Comparison of ENCODE assay signal across 8 mouse cellular contexts in the genomic region with DNA sequence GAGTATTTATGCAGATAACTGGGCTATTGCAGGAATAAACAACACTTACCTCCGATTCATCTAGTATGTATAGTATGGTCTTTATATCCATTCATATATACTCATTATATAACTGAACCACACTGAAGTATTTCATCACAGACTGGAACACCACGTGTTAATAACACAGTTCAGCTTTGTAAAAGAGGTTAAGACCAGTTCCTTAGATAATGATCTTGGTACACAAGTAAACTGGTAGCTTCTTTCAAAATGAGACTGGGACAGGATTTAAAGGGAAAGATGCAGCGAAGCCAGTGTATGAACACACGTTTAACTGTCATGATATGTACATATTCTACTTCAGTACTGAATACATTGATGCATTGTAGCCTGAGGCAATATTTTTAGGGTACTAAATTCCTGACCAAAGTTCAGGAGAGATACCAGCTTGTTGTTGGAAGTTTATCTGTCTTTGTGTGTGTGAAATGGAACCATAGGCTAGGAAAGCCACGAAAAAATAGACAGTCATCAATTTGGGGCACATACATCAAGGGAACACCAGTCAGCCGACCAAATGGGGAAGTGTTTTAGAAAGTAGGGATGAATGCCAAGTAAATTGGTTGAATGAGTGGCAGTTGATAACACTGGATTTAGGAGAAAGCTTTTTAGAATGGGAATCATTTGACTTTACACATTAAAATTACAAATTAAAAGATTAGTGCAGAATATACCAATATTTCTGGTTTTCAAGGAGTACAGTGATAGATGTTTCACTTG. TPM values are rescaled to one million over a fixed set of nuclear protein-coding genes. Genes with fewer than 3 reads are reported as not detected.
DNase-seq lines count a peak whose midpoint lies in the region; ATAC-seq lines count a peak whose summit lies in the region.

No protein-coding gene starts in this region.

- peaks cover 27% of the 10 kb centered on the region for H3K36me3 ChIP-seq in megakaryocyte, embryonic 14.5 days (replicated peaks; ENCODE audit: low read length)
- H3K36me3 ChIP-seq in embryonic facial prominence, embryonic 12.5 days = peaks cover 2% of the 10 kb centered on the region; the same call in 1 of the 2 replicates
- H3K36me3 ChIP-seq in limb, embryonic 11.5 days (ENCODE audit: control insufficient read depth, insufficient read depth, low read length) = no peaks in the 10 kb centered on the region
- no peaks in the 10 kb centered on the region for H3K36me3 ChIP-seq in stomach, embryonic 15.5 days

- no peak for DNase-seq in limb, embryonic 11.5 days (ENCODE audit: low spot score)
- no peak for DNase-seq in T-cell, adult 2 months (ENCODE audit: low spot score)
- no peak for DNase-seq in adrenal gland, adult 18-20 months (ENCODE audit: low spot score in 2 of 2)
- DNase-seq in spleen, postnatal 10 days (ENCODE audit: low spot score in 2 of 2) = no peak

- no peaks in the 10 kb centered on the region for H3K27me3 ChIP-seq in megakaryocyte, embryonic 14.5 days (replicated peaks)
- no peaks in the 10 kb centered on the region for H3K27me3 ChIP-seq in embryonic facial prominence, embryonic 12.5 days
- H3K27me3 ChIP-seq in limb, embryonic 11.5 days (ENCODE audit: control insufficient read depth, insufficient read depth, low read length) = no peaks in the 10 kb centered on the region
- H3K27me3 ChIP-seq in stomach, embryonic 15.5 days (replicated peaks) = no peaks in the 10 kb centered on the region

- no peaks in the 10 kb centered on the region for H3K9me3 ChIP-seq in megakaryocyte, embryonic 14.5 days
- no peaks in the 10 kb centered on the region for H3K9me3 ChIP-seq in embryonic facial prominence, embryonic 12.5 days
- no peaks in the 10 kb centered on the region for H3K9me3 ChIP-seq in limb, embryonic 11.5 days (ENCODE audit: control insufficient read depth, low read length)
- H3K9me3 ChIP-seq in stomach, embryonic 15.5 days = no peaks in the 10 kb centered on the region

- peak overlapping the region; percentile 95 for H3K9ac ChIP-seq in embryonic facial prominence, embryonic 12.5 days
- peak overlapping the region; percentile 93 for H3K9ac ChIP-seq in limb, embryonic 11.5 days (ENCODE audit: low read length)
- H3K9ac ChIP-seq in stomach, embryonic 15.5 days = peak overlapping the region; percentile 94; the same call in 1 of the 2 replicates

- no peak overlapping the region for H3K27ac ChIP-seq in embryonic facial prominence, embryonic 12.5 days
- no peak overlapping the region for H3K27ac ChIP-seq in limb, embryonic 11.5 days (replicated peaks; ENCODE audit: low read depth, low read length)
- H3K27ac ChIP-seq in stomach, embryonic 15.5 days = no peak overlapping the region

- peak overlapping the region; percentile 98 for H3K4me3 ChIP-seq in megakaryocyte, embryonic 14.5 days (replicated peaks)
- H3K4me3 ChIP-seq in embryonic facial prominence, embryonic 12.5 days = peak overlapping the region; percentile 87
- peak overlapping the region; percentile 84 for H3K4me3 ChIP-seq in limb, embryonic 11.5 days (ENCODE audit: low read depth, low read length)
- peak overlapping the region; percentile 90 for H3K4me3 ChIP-seq in stomach, embryonic 15.5 days (replicated peaks)

- 50% methylated on average over 6 of the region's 6 CpGs for WGBS in embryonic facial prominence, embryonic 12.5 days
- 48% methylated on average over 6 of the region's 6 CpGs for WGBS in limb, embryonic 11.5 days
- 29% methylated on average over 6 of the region's 6 CpGs for WGBS in stomach, embryonic 15.5 days

- ATAC-seq in megakaryocyte, adult 5-6 weeks (ENCODE audit: poor library complexity, severe bottlenecking) = no peak
- ATAC-seq in embryonic facial prominence, embryonic 12.5 days (ENCODE audit: insufficient number of reproducible peaks, insufficient read depth, low FRiP score, low TSS enrichment) = no peak
- ATAC-seq in limb, embryonic 11.5 days (ENCODE audit: insufficient number of reproducible peaks, low FRiP score, low TSS enrichment, low read depth) = no peak
- no peak for ATAC-seq in stomach, embryonic 15.5 days (ENCODE audit: insufficient read depth, low FRiP score, low read depth)

- peaks cover 14% of the 10 kb centered on the region for H3K4me1 ChIP-seq in megakaryocyte, embryonic 14.5 days
- H3K4me1 ChIP-seq in embryonic facial prominence, embryonic 12.5 days = peaks cover 13% of the 10 kb centered on the region
- H3K4me1 ChIP-seq in limb, embryonic 11.5 days (ENCODE audit: control insufficient read depth, insufficient read depth, low read length) = peaks cover 4% of the 10 kb centered on the region; the same call in 1 of the 2 replicates
- peaks cover 2% of the 10 kb centered on the region for H3K4me1 ChIP-seq in stomach, embryonic 15.5 days

- H3K4me2 ChIP-seq in embryonic facial prominence, embryonic 12.5 days (replicated peaks) = peak overlapping the region; percentile 65
- peak overlapping the region; percentile 60 for H3K4me2 ChIP-seq in limb, embryonic 11.5 days (ENCODE audit: low read depth, severe bottlenecking)
- peak overlapping the region; percentile 49 for H3K4me2 ChIP-seq in stomach, embryonic 15.5 days

RNA-seq across cellular contexts. Expression of gene Chordc1, which starts 1.3 kb away (rescaled TPM):
- polyA plus RNA-seq in megakaryocyte, embryonic 14.5 days (2012; ENCODE audit: insufficient read depth, low replicate concordance) = 4.0 TPM in 1 of 2 replicates, not detected in the other
- 28.7 and 31.1 TPM in 2 replicates for total RNA-seq in megakaryocyte, adult 5-6 weeks (2015)
- 59.0 and 65.2 TPM in 2 replicates for total RNA-seq in megakaryocyte, adult 5-6 weeks (2017)
- 131 and 139 TPM in 2 replicates for polyA plus RNA-seq in embryonic facial prominence, embryonic 12.5 days (2016; fragmentation: Nextera tagmentation; extraction: Ambion mirVana)
- polyA plus RNA-seq in limb, embryonic 11.5 days (2014; fragmentation: Nextera tagmentation; extraction: Ambion mirVana) = 141 and 145 TPM in 2 replicates
- 98.3 and 98.8 TPM in 2 replicates for polyA plus RNA-seq in stomach, embryonic 15.5 days (2015; fragmentation: Nextera tagmentation; extraction: Ambion mirVana)
- 100 to 1,000 TPM; 159 to 185 TPM for total RNA-seq in adrenal gland, adult 18-20 months (2021)

Comparison
In these comparisons a context has a peak if more than half of its experiments do, and no peak if none do; other contexts are left out.
1. RNA of gene Chordc1, which starts 1.3 kb away (polyA plus RNA-seq): 141 to 145 TPM in limb, embryonic 11.5 days, 131 to 139 TPM in embryonic facial prominence, embryonic 12.5 days and 98.3 to 98.8 TPM in stomach, embryonic 15.5 days; 4.0 TPM in megakaryocyte, embryonic 14.5 days; every median in the first group is over 10 times any median in the second.
2. Peak in every context shown above with its lines, with median percentiles within 50 percentile points of each other: H3K4me3 ChIP-seq, H3K4me2 ChIP-seq and H3K9ac ChIP-seq.